8 mouse cellular contexts compared by ENCODE assay signal in genomic region chr9:102632923-102633537, GRCm38 (mm10). TPM values are rescaled to one million over a fixed set of nuclear protein-coding genes. Genes with fewer than 3 reads are reported as not detected.
DNase-seq lines count a peak whose midpoint lies in the region; ATAC-seq and TF ChIP-seq lines count a peak whose summit lies in the region.

No protein-coding gene starts in this region.

- H3K4me3 ChIP-seq in embryonic facial prominence, embryonic 13.5 days: no peak overlapping the region
- no peak overlapping the region for H3K4me3 ChIP-seq in hindbrain, embryonic 15.5 days
- H3K4me3 ChIP-seq in midbrain, postnatal 0 days (ENCODE audit: low read depth, low read length): no peak overlapping the region

- intact Hi-C loops in left cerebral cortex, postnatal 4 days (cut with DNase I): loop anchor here (5.0 kb wide), 1 partner anchor 234 kb away; no protein-coding TSS in a partner anchor

- no peak overlapping the region for H3K27ac ChIP-seq in embryonic facial prominence, embryonic 13.5 days
- no peak overlapping the region for H3K27ac ChIP-seq in hindbrain, embryonic 15.5 days (replicated peaks)
- peak overlapping the region; percentile 7; the same call in 1 of the 2 replicates for H3K27ac ChIP-seq in midbrain, postnatal 0 days (ENCODE audit: low read depth, low read length)

- peak overlapping the region; percentile 22; the same call in 1 of the 2 replicates for H3K9ac ChIP-seq in embryonic facial prominence, embryonic 13.5 days
- no peak overlapping the region for H3K9ac ChIP-seq in hindbrain, embryonic 15.5 days
- no peak overlapping the region for H3K9ac ChIP-seq in midbrain, postnatal 0 days (replicated peaks; ENCODE audit: low read length, poor library complexity, severe bottlenecking)

- no peaks in the 10 kb centered on the region for H3K27me3 ChIP-seq in embryonic facial prominence, embryonic 13.5 days
- H3K27me3 ChIP-seq in hindbrain, embryonic 15.5 days: no peaks in the 10 kb centered on the region
- H3K27me3 ChIP-seq in midbrain, postnatal 0 days (ENCODE audit: insufficient read depth, low read length): no peaks in the 10 kb centered on the region

- no peak for ATAC-seq in embryonic facial prominence, embryonic 13.5 days (ENCODE audit: insufficient number of reproducible peaks, insufficient read depth, low FRiP score, low TSS enrichment, low read depth)
- ATAC-seq in hindbrain, embryonic 15.5 days (ENCODE audit: low FRiP score, low read depth): peak; percentile 83; the same call in 1 of the 2 replicates
- ATAC-seq in midbrain, postnatal 0 days (ENCODE audit: low FRiP score): peak; percentile 75; the same call in 1 of the 2 replicates

- H3K4me2 ChIP-seq in embryonic facial prominence, embryonic 13.5 days: no peak overlapping the region
- no peak overlapping the region for H3K4me2 ChIP-seq in hindbrain, embryonic 15.5 days
- no peak overlapping the region for H3K4me2 ChIP-seq in midbrain, postnatal 0 days (ENCODE audit: low read depth, low read length, poor library complexity, severe bottlenecking)

- peak; percentile 91 for TF ChIP-seq CTCF in midbrain, postnatal 0 days (IDR thresholded peaks at IDR 0.05)

- no peaks in the 10 kb centered on the region for H3K9me3 ChIP-seq in embryonic facial prominence, embryonic 13.5 days
- no peaks in the 10 kb centered on the region for H3K9me3 ChIP-seq in hindbrain, embryonic 15.5 days
- no peaks in the 10 kb centered on the region for H3K9me3 ChIP-seq in midbrain, postnatal 0 days (ENCODE audit: low read length)

- DNase-seq in ovary, postnatal 14 days (ENCODE audit: low spot score): peak; percentile 60
- DNase-seq in ovary, adult 18-20 months (ENCODE audit: low spot score): no peak
- DNase-seq in R1 (ENCODE audit: low read depth, low spot score): peak; percentile 77
- DNase-seq in left cerebral cortex, postnatal 4 days: peak; percentile 41
- peak; percentile 87 for DNase-seq in midbrain, postnatal 0 days (ENCODE audit: low spot score)
- no peak for DNase-seq in urinary bladder, adult 18-20 months (ENCODE audit: low spot score in 2 of 2)

- peaks cover 26% of the 10 kb centered on the region for H3K36me3 ChIP-seq in embryonic facial prominence, embryonic 13.5 days
- no peaks in the 10 kb centered on the region for H3K36me3 ChIP-seq in hindbrain, embryonic 15.5 days
- peaks cover 3% of the 10 kb centered on the region; the same call in 1 of the 2 replicates for H3K36me3 ChIP-seq in midbrain, postnatal 0 days (ENCODE audit: insufficient read depth, low read length)

- peaks cover 25% of the 10 kb centered on the region for H3K4me1 ChIP-seq in embryonic facial prominence, embryonic 13.5 days
- 0 out of 2 replicates have a peak, but pooled peaks cover under 1% of the 10 kb centered on the region for H3K4me1 ChIP-seq in hindbrain, embryonic 15.5 days (replicated peaks)
- no peaks in the 10 kb centered on the region for H3K4me1 ChIP-seq in midbrain, postnatal 0 days (ENCODE audit: insufficient read depth, low read length)

- WGBS in embryonic facial prominence, embryonic 13.5 days: 58% methylated on average over 1 of the region's 1 CpGs
- 48% methylated on average over 1 of the region's 1 CpGs for WGBS in hindbrain, embryonic 15.5 days
- 44% methylated on average over 1 of the region's 1 CpGs for WGBS in midbrain, postnatal 0 days

RNA-seq across cellular contexts. Expression of gene Cep63, which starts 6.7 kb away (rescaled TPM):
- 50.9 and 57.8 TPM in 2 replicates for polyA plus RNA-seq in embryonic facial prominence, embryonic 13.5 days (2015; fragmentation: Nextera tagmentation; extraction: Ambion mirVana)
- polyA plus RNA-seq in hindbrain, embryonic 15.5 days (2015; fragmentation: Nextera tagmentation; extraction: Ambion mirVana): 38.4 and 40.6 TPM in 2 replicates
- 10 to 100 TPM; 29.3 to 30.2 TPM for total RNA-seq in left cerebral cortex, postnatal 4 days (2021)
- 9.2 and 11.9 TPM in 2 replicates for total RNA-seq in midbrain, postnatal 0 days (2014; rRNA removed)
- polyA plus RNA-seq in midbrain, postnatal 0 days (2015; fragmentation: Nextera tagmentation; extraction: Ambion mirVana): 35.0 and 38.3 TPM in 2 replicates

RNA-seq across cellular contexts. Expression of gene Anapc13, which starts 6.9 kb away (rescaled TPM):
- polyA plus RNA-seq in embryonic facial prominence, embryonic 13.5 days (2015; fragmentation: Nextera tagmentation; extraction: Ambion mirVana): 195 and 200 TPM in 2 replicates
- 152 and 174 TPM in 2 replicates for polyA plus RNA-seq in hindbrain, embryonic 15.5 days (2015; fragmentation: Nextera tagmentation; extraction: Ambion mirVana)
- 10 to 100 TPM; 80.9 to 91.4 TPM for total RNA-seq in left cerebral cortex, postnatal 4 days (2021)
- 17.2 and 49.9 TPM in 2 replicates for total RNA-seq in midbrain, postnatal 0 days (2014; rRNA removed)
- 134 and 136 TPM in 2 replicates for polyA plus RNA-seq in midbrain, postnatal 0 days (2015; fragmentation: Nextera tagmentation; extraction: Ambion mirVana)

Comparison
In these comparisons a context has a peak if more than half of its experiments do, and no peak if none do; other contexts are left out.
1. DNase-seq: peak in ovary, postnatal 14 days (single experiment), R1 (single experiment), left cerebral cortex, postnatal 4 days (single experiment) and midbrain, postnatal 0 days (single experiment); none in ovary, adult 18-20 months (single experiment) and urinary bladder, adult 18-20 months (0 of 2).